Mouse (Mus musculus) CH12.LX (cell line): Measurements from ENCODE around the gene Brdt.

Experiments
- CTCF ChIP-seq, 2 experiments: IDR thresholded peaks in 1 of 2; conservative IDR thresholded peaks in 1 of 2; 2 replicates each; pipeline ENCODE4 v1.5.1; 2011 to 2012; ENCODE audit warnings: low read depth in 2 of 2, low read length in 2 of 2, improper control_type of control experiment in 1 of 2, inconsistent platforms in 1 of 2, mild to moderate bottlenecking in 1 of 2, moderate library complexity in 1 of 2
- EP300 ChIP-seq: IDR thresholded peaks from 2 replicates; pipeline ENCODE4 v1.6.1; 2011; ENCODE audit warnings: low read length, improper control_type of control experiment
- MAX ChIP-seq: IDR thresholded peaks from 2 replicates; pipeline ENCODE4 v1.6.1; 2011; ENCODE audit warnings: low read length, improper control_type of control experiment
- MAZ ChIP-seq: IDR thresholded peaks from 2 replicates; pipeline ENCODE4 v1.6.1; 2012; ENCODE audit warnings: low read depth, mild to moderate bottlenecking, inconsistent platforms, low read length, improper control_type of control experiment, moderate library complexity
- MYC ChIP-seq: IDR thresholded peaks from 2 replicates; pipeline ENCODE4 v1.6.1; 2011; ENCODE audit warnings: low read depth, mild to moderate bottlenecking, improper control_type of control experiment, low read length
- POLR2A ChIP-seq: IDR thresholded peaks from 2 replicates; pipeline ENCODE4 v1.6.1; 2011; ENCODE audit warnings: low read depth, mild to moderate bottlenecking, improper control_type of control experiment, low read length
- POLR2AphosphoS2 ChIP-seq: IDR thresholded peaks from 2 replicates; pipeline ENCODE4 v1.6.1; 2011; ENCODE audit warnings: low read depth, low read length, improper control_type of control experiment
- ZNF384 ChIP-seq: IDR thresholded peaks from 2 replicates; pipeline ENCODE4 v1.6.1; 2012; ENCODE audit warnings: low read depth, low read length, improper control_type of control experiment, inconsistent platforms

GRCm38 (mm10) chr5:107412285-107412684 is 81.3 kb downstream of the Brdt start:
- TF ChIP-seq POLR2A, result no peak
- no peak for TF ChIP-seq MAX
- TF ChIP-seq CTCF (conservative IDR thresholded peaks at IDR 0.05 in 1 of 2, IDR thresholded peaks at IDR 0.05 in 1 of 2; ENCODE audit: low read depth in 2 of 2, low read length in 2 of 2), result peak in 1 of 2 experiments; percentile 53; a peak in 2 of 4 replicates
- no peak for TF ChIP-seq ZNF384
- TF ChIP-seq MYC, result no peak; the same call in 1 of the 2 replicates
- TF ChIP-seq POLR2AphosphoS2, result no peak
- TF ChIP-seq EP300, result no peak
- TF ChIP-seq MAZ, result no peak
